Mouse (Mus musculus) lung, adult 2 months (tissue): Measurements from ENCODE around the gene Ift57.

ENCODE experiments used
- CTCF ChIP-seq: fragments of 200-500 bp; IDR thresholded peaks from 2 replicates; pipeline ENCODE4 v1.5.1; 2011; ENCODE audit warnings: mild to moderate bottlenecking, low read length, control low read depth; ENCODE audit not compliant: insufficient read depth
- POLR2A ChIP-seq: fragments of 200-500 bp; IDR thresholded peaks from 2 replicates; pipeline ENCODE4 v1.6.1; 2011; ENCODE audit warnings: low read depth, mild to moderate bottlenecking, control low read depth, low read length, borderline replicate concordance; ENCODE audit errors: extremely low read depth

- TF ChIP-seq CTCF (no peak), POLR2A (no peak)
Measured at GRCm38 (mm10) chr16:49774059-49775001, 75.3 kb downstream of the Ift57 start.
